Mouse (Mus musculus) erythroblast, adult 5-6 weeks (primary cell): Measurements from ENCODE around the gene Scamp4. TPM values are rescaled to one million over a fixed set of nuclear protein-coding genes. Genes with fewer than 3 reads are reported as not detected.

ENCODE experiments used
- total RNA-seq, 2 experiments: library from RNA; stranded (forward) in 1 of 2; stranded (reverse) in 1 of 2; fragments of 150-400 nt in 1 of 2; fragments of 200-764, 138-1000 nt in 1 of 2; gene quantifications; 2 replicates each; pipeline versions ENCODE4 v1.2.3 to v1.2.4; 2015 to 2017; ENCODE audit warnings: low replicate concordance in 2 of 2

Scamp4 gene
- total RNA-seq, 2 experiments from 2014 or later: 2.6 to 7.3 TPM

Other genes with a start within 250 kb of the Scamp4 start
- gene Plk5, start 246.4 kb upstream of the Scamp4 start, total RNA-seq (2015; ENCODE audit: low replicate concordance): not detected in 2 replicates
- gene Plk5, start 246.4 kb upstream of the Scamp4 start, total RNA-seq (2017; ENCODE audit: low replicate concordance): not detected in 2 replicates
- gene Mex3d, start 215.2 kb upstream of the Scamp4 start, total RNA-seq (2015; ENCODE audit: low replicate concordance): 1.5 TPM in 1 of 2 replicates, not detected in the other
- 0.51 and 0.70 TPM in 2 replicates for gene Mex3d, start 215.2 kb upstream of the Scamp4 start, total RNA-seq (2017; ENCODE audit: low replicate concordance)
- gene Mbd3, start 203.3 kb upstream of the Scamp4 start, total RNA-seq (2015; ENCODE audit: low replicate concordance): 11.9 and 38.4 TPM in 2 replicates
- gene Mbd3, start 203.3 kb upstream of the Scamp4 start, total RNA-seq (2017; ENCODE audit: low replicate concordance): 10.5 and 21.3 TPM in 2 replicates
- gene Uqcr11, start 196.0 kb upstream of the Scamp4 start, total RNA-seq (2015; ENCODE audit: low replicate concordance): 38.2 and 42.4 TPM in 2 replicates
- 56.0 and 60.8 TPM in 2 replicates for gene Uqcr11, start 196.0 kb upstream of the Scamp4 start, total RNA-seq (2017; ENCODE audit: low replicate concordance)
- 30.7 and 31.1 TPM in 2 replicates for gene Tcf3, start 169.2 kb upstream of the Scamp4 start, total RNA-seq (2015; ENCODE audit: low replicate concordance)
- gene Tcf3, start 169.2 kb upstream of the Scamp4 start, total RNA-seq (2017; ENCODE audit: low replicate concordance): 27.9 and 39.6 TPM in 2 replicates
- not detected in 2 replicates for gene Onecut3, start 108.0 kb upstream of the Scamp4 start, total RNA-seq (2015; ENCODE audit: low replicate concordance)
- not detected in 2 replicates for gene Onecut3, start 108.0 kb upstream of the Scamp4 start, total RNA-seq (2017; ENCODE audit: low replicate concordance)
- gene Atp8b3, start 63.7 kb upstream of the Scamp4 start, total RNA-seq (2015; ENCODE audit: low replicate concordance): not detected in 2 replicates
- 0.43 TPM in 1 of 2 replicates, not detected in the other for gene Atp8b3, start 63.7 kb upstream of the Scamp4 start, total RNA-seq (2017; ENCODE audit: low replicate concordance)
- gene Rexo1, start 41.3 kb upstream of the Scamp4 start, total RNA-seq (2015; ENCODE audit: low replicate concordance): 18.0 and 20.2 TPM in 2 replicates
- gene Rexo1, start 41.3 kb upstream of the Scamp4 start, total RNA-seq (2017; ENCODE audit: low replicate concordance): 10.7 and 12.0 TPM in 2 replicates
- gene Klf16, start 25.6 kb upstream of the Scamp4 start, total RNA-seq (2015; ENCODE audit: low replicate concordance): 0.96 and 1.0 TPM in 2 replicates
- gene Klf16, start 25.6 kb upstream of the Scamp4 start, total RNA-seq (2017; ENCODE audit: low replicate concordance): 2.3 and 4.2 TPM in 2 replicates
- 23.6 and 66.1 TPM in 2 replicates for gene Abhd17a, start 12.5 kb upstream of the Scamp4 start, total RNA-seq (2015; ENCODE audit: low replicate concordance)
- gene Abhd17a, start 12.5 kb upstream of the Scamp4 start, total RNA-seq (2017; ENCODE audit: low replicate concordance): 2.0 and 7.7 TPM in 2 replicates
- not detected in 2 replicates for gene Adat3, start within 50 bp of the Scamp4 start, total RNA-seq (2015; ENCODE audit: low replicate concordance)
- 0.94 TPM in 1 of 2 replicates, not detected in the other for gene Adat3, start within 50 bp of the Scamp4 start, total RNA-seq (2017; ENCODE audit: low replicate concordance)
- 0.21 TPM in 1 of 2 replicates, not detected in the other for gene Gm49322, start 3.1 kb downstream of the Scamp4 start, total RNA-seq (2015; ENCODE audit: low replicate concordance)
- gene Gm49322, start 3.1 kb downstream of the Scamp4 start, total RNA-seq (2017; ENCODE audit: low replicate concordance): not detected in 2 replicates
- gene Csnk1g2, start 20.0 kb downstream of the Scamp4 start, total RNA-seq (2015; ENCODE audit: low replicate concordance): 25.5 and 25.6 TPM in 2 replicates
- gene Csnk1g2, start 20.0 kb downstream of the Scamp4 start, total RNA-seq (2017; ENCODE audit: low replicate concordance): 28.2 and 28.9 TPM in 2 replicates
- 5.6 and 6.1 TPM in 2 replicates for gene Btbd2, start 54.2 kb downstream of the Scamp4 start, total RNA-seq (2015; ENCODE audit: low replicate concordance)
- gene Btbd2, start 54.2 kb downstream of the Scamp4 start, total RNA-seq (2017; ENCODE audit: low replicate concordance): 5.6 and 11.4 TPM in 2 replicates
- 40.2 and 47.4 TPM in 2 replicates for gene Mknk2, start 75.2 kb downstream of the Scamp4 start, total RNA-seq (2015; ENCODE audit: low replicate concordance)
- gene Mknk2, start 75.2 kb downstream of the Scamp4 start, total RNA-seq (2017; ENCODE audit: low replicate concordance): 28.4 and 40.8 TPM in 2 replicates
- 13.4 and 25.6 TPM in 2 replicates for gene Mob3a, start 99.1 kb downstream of the Scamp4 start, total RNA-seq (2015; ENCODE audit: low replicate concordance)
- 11.0 and 18.2 TPM in 2 replicates for gene Mob3a, start 99.1 kb downstream of the Scamp4 start, total RNA-seq (2017; ENCODE audit: low replicate concordance)
- gene Izumo4, start 99.3 kb downstream of the Scamp4 start, total RNA-seq (2015; ENCODE audit: low replicate concordance): 8.6 and 9.8 TPM in 2 replicates
- gene Izumo4, start 99.3 kb downstream of the Scamp4 start, total RNA-seq (2017; ENCODE audit: low replicate concordance): 1.3 and 2.2 TPM in 2 replicates
- gene Ap3d1, start 139.4 kb downstream of the Scamp4 start, total RNA-seq (2015; ENCODE audit: low replicate concordance): 12.5 and 27.6 TPM in 2 replicates
- 25.9 and 30.5 TPM in 2 replicates for gene Ap3d1, start 139.4 kb downstream of the Scamp4 start, total RNA-seq (2017; ENCODE audit: low replicate concordance)
- gene Dot1l, start 152.3 kb downstream of the Scamp4 start, total RNA-seq (2015; ENCODE audit: low replicate concordance): 10.9 and 15.6 TPM in 2 replicates
- gene Dot1l, start 152.3 kb downstream of the Scamp4 start, total RNA-seq (2017; ENCODE audit: low replicate concordance): 8.0 and 22.9 TPM in 2 replicates
- 19.6 and 26.5 TPM in 2 replicates for gene Sf3a2, start 195.3 kb downstream of the Scamp4 start, total RNA-seq (2015; ENCODE audit: low replicate concordance)
- gene Sf3a2, start 195.3 kb downstream of the Scamp4 start, total RNA-seq (2017; ENCODE audit: low replicate concordance): 7.2 and 11.2 TPM in 2 replicates
- 24.5 and 45.2 TPM in 2 replicates for gene Plekhj1, start 195.8 kb downstream of the Scamp4 start, total RNA-seq (2015; ENCODE audit: low replicate concordance)
- 8.2 and 13.9 TPM in 2 replicates for gene Plekhj1, start 195.8 kb downstream of the Scamp4 start, total RNA-seq (2017; ENCODE audit: low replicate concordance)
- gene Amh, start 202.4 kb downstream of the Scamp4 start, total RNA-seq (2015; ENCODE audit: low replicate concordance): not detected in 2 replicates
- gene Amh, start 202.4 kb downstream of the Scamp4 start, total RNA-seq (2017; ENCODE audit: low replicate concordance): not detected in 2 replicates
- not detected in 2 replicates for gene Jsrp1, start 210.6 kb downstream of the Scamp4 start, total RNA-seq (2015; ENCODE audit: low replicate concordance)
- not detected in 2 replicates for gene Jsrp1, start 210.6 kb downstream of the Scamp4 start, total RNA-seq (2017; ENCODE audit: low replicate concordance)
- 1,067 and 1,159 TPM in 2 replicates for gene Oaz1, start 223.8 kb downstream of the Scamp4 start, total RNA-seq (2015; ENCODE audit: low replicate concordance)
- gene Oaz1, start 223.8 kb downstream of the Scamp4 start, total RNA-seq (2017; ENCODE audit: low replicate concordance): 242 and 348 TPM in 2 replicates
- gene Lingo3, start 241.2 kb downstream of the Scamp4 start, total RNA-seq (2015; ENCODE audit: low replicate concordance): not detected in 2 replicates
- not detected in 2 replicates for gene Lingo3, start 241.2 kb downstream of the Scamp4 start, total RNA-seq (2017; ENCODE audit: low replicate concordance)